Mouse (Mus musculus) kidney, adult 2 months (tissue): ENCODE data around the gene Mgat4a. TPM values are rescaled to one million over a fixed set of nuclear protein-coding genes. Genes with fewer than 3 reads are reported as not detected.

Source experiments
- DNase-seq: peaks from one replicate; pipeline ENCODE4 v3.0.0; 2021
- H3K27ac ChIP-seq: fragments of 200-500 bp; 2 replicates; pipeline ENCODE4 v1.5.1; 2012; ENCODE audit warnings: low read depth, low read length, control low read depth, inconsistent platforms; ENCODE audit not compliant: insufficient read depth
- H3K27me3 ChIP-seq: fragments of 200-500 bp; replicated peaks from 2 replicates; pipeline ENCODE4 v1.6.1; 2012; ENCODE audit warnings: mild to moderate bottlenecking, moderate library complexity, low read length, inconsistent platforms; ENCODE audit not compliant: control insufficient read depth, insufficient read depth
- H3K36me3 ChIP-seq: fragments of 200-500 bp; 2 replicates; pipeline ENCODE4 v1.6.1; 2012; ENCODE audit warnings: mild to moderate bottlenecking, moderate library complexity, low read length, inconsistent platforms; ENCODE audit not compliant: control insufficient read depth, insufficient read depth
- H3K4me1 ChIP-seq: fragments of 200-500 bp; 2 replicates; pipeline ENCODE4 v1.6.1; 2011; ENCODE audit warnings: low read length; ENCODE audit not compliant: control insufficient read depth, insufficient read depth
- H3K4me3 ChIP-seq: fragments of 200-500 bp; 2 replicates; pipeline ENCODE4 v1.5.1; 2011; ENCODE audit warnings: mild to moderate bottlenecking, low read depth, low read length, control low read depth; ENCODE audit not compliant: insufficient read depth
- CTCF ChIP-seq: fragments of 200-500 bp; conservative IDR thresholded peaks from 2 replicates; pipeline ENCODE4 v1.5.1; 2011; ENCODE audit warnings: low read depth, mild to moderate bottlenecking, control low read depth, low read length, moderate library complexity, mixed read lengths; ENCODE audit not compliant: insufficient read depth, insufficient read length
- POLR2A ChIP-seq: fragments of 200-500 bp; IDR thresholded peaks from one replicate; pipeline ENCODE4 v1.6.1; 2011; ENCODE audit warnings: low read depth, low read length, control low read depth
- WGBS: fragments of 180-500 bp; shearing (Covaris S2); methylation state at CpG from one replicate; pipeline ENCODE4 v1.1.7; 2018; 5-methylcytosine and 5-hydroxymethylcytosine counted together
- polyA plus RNA-seq: library from polyadenylated mRNA; depleted of rRNA; stranded (reverse); fragments of >200 nt; gene quantifications from 2 replicates; pipeline ENCODE4 v1.2.3, GENCODE M21; 2012

The Mgat4a gene
- polyA plus RNA-seq, 1 experiment, result 12.8 TPM

GRCm38 (mm10) chr1:37566754-37567153 is 25.9 kb upstream of the Mgat4a start:
- Histone ChIP-seq H3K27ac (no peak overlapping the region), H3K4me3 (no peak overlapping the region), H3K4me1 (no peaks in the 10 kb centered on the region), H3K36me3 (no peaks in the 10 kb centered on the region), H3K27me3 (no peaks in the 10 kb centered on the region)
- no peak for DNase-seq
- no peak for TF ChIP-seq POLR2A
- TF ChIP-seq CTCF, result no peak
- 38% methylated on average over 4 of the region's 4 CpGs for WGBS

- Histone ChIP-seq H3K27me3 (no peaks in the 10 kb centered on the region), H3K27ac (no peak overlapping the region), H3K36me3 (no peaks in the 10 kb centered on the region), H3K4me1 (no peaks in the 10 kb centered on the region), H3K4me3 (no peak overlapping the region)
- TF ChIP-seq CTCF (no peak), POLR2A (no peak)
- no peak for DNase-seq
- WGBS, result 58% methylated on average over 2 of the region's 2 CpGs
Measured at GRCm38 (mm10) chr1:37566344-37566743, 25.5 kb upstream of the Mgat4a start.

- H3K4me3 ChIP-seq, result no peak overlapping the region
- DNase-seq, result no peak
- H3K36me3 ChIP-seq, result no peaks in the 10 kb centered on the region
- H3K27ac ChIP-seq, result no peak overlapping the region
- no peaks in the 10 kb centered on the region for H3K27me3 ChIP-seq
- TF ChIP-seq CTCF (no peak), POLR2A (no peak)
- H3K4me1 ChIP-seq, result no peaks in the 10 kb centered on the region
- WGBS, result 45% methylated on average over 6 of the region's 6 CpGs
Measured at GRCm38 (mm10) chr1:37565396-37565795, 24.6 kb upstream of the Mgat4a start.

DNA sequence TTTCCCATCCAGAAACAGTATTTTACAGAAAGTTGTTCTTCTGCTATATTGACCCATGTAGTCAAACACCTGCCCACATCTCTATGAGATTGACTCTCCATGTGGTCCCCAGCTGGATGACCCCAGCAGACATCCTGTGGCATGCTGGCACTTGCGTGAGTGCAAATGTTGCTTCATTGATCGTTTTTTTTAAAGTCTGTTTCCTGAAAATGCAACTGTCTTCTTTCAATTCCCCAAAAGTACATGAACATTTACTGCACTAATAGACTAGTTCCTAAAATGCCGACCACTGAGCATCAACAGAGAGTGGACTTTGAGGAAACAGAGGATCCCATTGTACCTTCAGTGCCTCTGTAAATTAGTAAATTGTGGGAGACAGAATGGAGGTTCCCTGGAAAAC is 21.1 kb upstream of the Mgat4a start:
- no peaks in the 10 kb centered on the region for H3K36me3 ChIP-seq
- 84% methylated on average over 3 of the region's 3 CpGs for WGBS
- H3K4me1 ChIP-seq, result no peaks in the 10 kb centered on the region
- no peak overlapping the region for H3K27ac ChIP-seq
- no peaks in the 10 kb centered on the region for H3K27me3 ChIP-seq
- TF ChIP-seq CTCF (no peak), POLR2A (no peak)
- no peak overlapping the region for H3K4me3 ChIP-seq
- peak; percentile 6 for DNase-seq

GRCm38 (mm10) chr1:37560356-37560755 is 19.5 kb upstream of the Mgat4a start:
- no peaks in the 10 kb centered on the region for H3K36me3 ChIP-seq
- no peaks in the 10 kb centered on the region for H3K4me1 ChIP-seq
- WGBS, result 87% methylated on average over 4 of the region's 4 CpGs
- H3K27ac ChIP-seq, result no peak overlapping the region
- no peaks in the 10 kb centered on the region for H3K27me3 ChIP-seq
- no peak overlapping the region for H3K4me3 ChIP-seq
- DNase-seq, result no peak
- TF ChIP-seq CTCF (no peak), POLR2A (no peak)

- DNase-seq, result peak; percentile 5
- TF ChIP-seq POLR2A, result no peak
- no peak for TF ChIP-seq CTCF
- 74% methylated on average over 7 of the region's 7 CpGs for WGBS
- H3K36me3 ChIP-seq, result no peaks in the 10 kb centered on the region
- no peak overlapping the region for H3K27ac ChIP-seq
- no peaks in the 10 kb centered on the region for H3K4me1 ChIP-seq
- H3K27me3 ChIP-seq, result no peaks in the 10 kb centered on the region
- H3K4me3 ChIP-seq, result no peak overlapping the region
Measured at GRCm38 (mm10) chr1:37551986-37552385, 11.2 kb upstream of the Mgat4a start.

DNA sequence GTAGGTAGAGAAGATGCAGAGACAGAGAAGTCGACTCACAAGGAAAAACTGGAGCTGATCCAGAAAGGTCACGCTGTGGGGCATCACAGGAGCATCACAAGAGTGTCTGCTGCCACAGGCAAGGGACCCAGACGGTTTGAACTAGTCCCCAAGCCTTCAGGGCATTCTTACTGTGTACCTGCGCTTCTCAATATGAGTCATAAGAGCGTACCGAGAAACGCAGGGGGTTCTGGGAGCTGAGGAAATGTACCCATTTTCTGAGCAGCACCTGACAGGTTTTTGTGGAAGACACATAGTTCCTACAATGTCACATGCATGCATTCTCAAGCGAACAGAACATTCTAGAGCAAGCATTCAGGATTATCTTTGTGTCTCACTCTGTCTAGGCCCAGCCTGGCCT is 8.7 kb upstream of the Mgat4a start:
- Histone ChIP-seq H3K4me1 (no peaks in the 10 kb centered on the region), H3K27me3 (no peaks in the 10 kb centered on the region), H3K36me3 (no peaks in the 10 kb centered on the region), H3K4me3 (no peak overlapping the region), H3K27ac (no peak overlapping the region)
- DNase-seq, result no peak
- WGBS, result 89% methylated on average over 8 of the region's 8 CpGs
- TF ChIP-seq CTCF, result no peak
- TF ChIP-seq POLR2A, result no peak

- Histone ChIP-seq H3K36me3 (no peaks in the 10 kb centered on the region), H3K27ac (no peak overlapping the region), H3K4me1 (no peaks in the 10 kb centered on the region), H3K4me3 (no peak overlapping the region), H3K27me3 (no peaks in the 10 kb centered on the region)
- TF ChIP-seq CTCF (no peak), POLR2A (no peak)
- WGBS, result 78% methylated on average over 11 of the region's 11 CpGs
- no peak for DNase-seq
Measured at GRCm38 (mm10) chr1:37546398-37547051, 5.7 kb upstream of the Mgat4a start.
